Mouse (Mus musculus) lung, embryonic 14.5 days (tissue): Measurements from ENCODE around the gene Pax6. TPM values are rescaled to one million over a fixed set of nuclear protein-coding genes. Genes with fewer than 3 reads are reported as not detected.
A peak's percentile ranks its signal among the peaks of the same experiment; 100 is the strongest.

Source experiments
- ATAC-seq: fragments of 200-750 bp; cut with Nextera tagmentation; 2 replicates; pipeline ENCODE4 v1.8.0; 2017; ENCODE audit warnings: mild to moderate bottlenecking, moderate TSS enrichment, moderate library complexity; ENCODE audit not compliant: insufficient read depth
- DNase-seq: peaks from one replicate; pipeline ENCODE4 v3.0.0-alpha.2; 2015
- H3K27ac ChIP-seq: fragments of 300-500 bp; sonication (generic); 2 replicates; pipeline ENCODE4 v1.5.1; 2014; ENCODE audit warnings: low read depth, mild to moderate bottlenecking, moderate library complexity
- H3K27me3 ChIP-seq: fragments of 300-500 bp; sonication (generic); 2 replicates; pipeline ENCODE4 v1.6.1; 2014; ENCODE audit warnings: low read length, control low read depth; ENCODE audit not compliant: insufficient read depth
- H3K36me3 ChIP-seq: fragments of 300-500 bp; sonication (generic); 2 replicates; pipeline ENCODE4 v1.6.1; 2014; ENCODE audit warnings: control low read depth; ENCODE audit not compliant: insufficient read depth
- H3K4me1 ChIP-seq: fragments of 300-500 bp; sonication (generic); 2 replicates; pipeline ENCODE4 v1.6.1; 2014; ENCODE audit warnings: antibody characterized with exemption, control low read depth; ENCODE audit not compliant: insufficient read depth
- H3K4me2 ChIP-seq: fragments of 300-500 bp; sonication (generic); 2 replicates; pipeline ENCODE4 v1.6.1; 2014; ENCODE audit warnings: mild to moderate bottlenecking
- H3K4me3 ChIP-seq: fragments of 300-500 bp; sonication (generic); 2 replicates; pipeline ENCODE4 v1.5.1; 2014; ENCODE audit warnings: low read depth, low read length
- H3K9ac ChIP-seq: fragments of 300-500 bp; sonication (generic); 2 replicates; pipeline ENCODE4 v1.6.1; 2014
- H3K9me3 ChIP-seq: fragments of 300-500 bp; sonication (generic); 2 replicates; pipeline ENCODE4 v1.6.1; 2016; ENCODE audit warnings: low read depth, low read length, control low read depth
- CTCF ChIP-seq: IDR thresholded peaks from 2 replicates; pipeline ENCODE4 v1.5.1; 2016; ENCODE audit warnings: antibody characterized with exemption, low read depth
- WGBS: fragments of 180-500 bp; shearing (Covaris S2); extraction: QIAGEN DNeasy Blood & Tissue Kit; methylation state at CpG from one replicate; pipeline ENCODE4 v1.1.7; 2014; 5-methylcytosine and 5-hydroxymethylcytosine counted together
- polyA plus RNA-seq: library from polyadenylated mRNA; unstranded; fragments of >200 nt; fragmentation: Nextera tagmentation; extraction: Ambion mirVana; gene quantifications from 2 replicates; pipeline ENCODE4 v1.2.1, GENCODE M21; 2014

Gene Pax6
- polyA plus RNA-seq, 1 experiment from 2014 or later: not detected

- H3K4me2 ChIP-seq: no peak overlapping the region
- peak; percentile 36 for DNase-seq
- H3K4me3 ChIP-seq: no peak overlapping the region
- ATAC-seq: no peak
- TF ChIP-seq CTCF: no peak
- no peak overlapping the region for H3K9ac ChIP-seq
- H3K27ac ChIP-seq: no peak overlapping the region
- H3K9me3 ChIP-seq: no peaks in the 10 kb centered on the region
- WGBS: 79% methylated on average over 3 of the region's 3 CpGs
- no peaks in the 10 kb centered on the region for H3K27me3 ChIP-seq
- no peaks in the 10 kb centered on the region for H3K36me3 ChIP-seq
- H3K4me1 ChIP-seq: no peaks in the 10 kb centered on the region
These were observed 40.4 kb downstream of the Pax6 start for GRCm38 (mm10) chr2:105709126-105709525.

DNA sequence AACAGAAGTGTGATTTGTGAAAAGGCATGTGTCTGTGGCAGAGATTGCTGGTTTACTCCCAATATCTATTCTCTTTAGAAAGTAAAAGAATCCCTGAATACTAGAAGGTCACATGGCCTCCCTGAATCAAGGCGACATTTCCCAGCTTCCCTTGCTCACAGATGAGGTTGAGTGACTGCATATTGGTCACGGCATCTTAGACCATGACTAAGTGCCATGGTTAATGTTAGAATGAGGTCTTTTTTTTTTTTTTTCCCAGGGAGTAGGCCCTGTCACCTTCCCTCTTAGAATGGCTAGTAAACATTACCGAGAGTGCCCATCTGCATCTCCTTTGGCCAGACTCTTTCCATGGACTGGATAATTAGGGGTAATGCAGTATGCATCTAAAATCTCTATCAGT is 41.8 kb downstream of the Pax6 start:
- Histone ChIP-seq H3K4me3 (no peak overlapping the region), H3K27ac (no peak overlapping the region), H3K4me2 (no peak overlapping the region), H3K27me3 (no peaks in the 10 kb centered on the region), H3K4me1 (no peaks in the 10 kb centered on the region), H3K9ac (no peak overlapping the region), H3K9me3 (no peaks in the 10 kb centered on the region), H3K36me3 (no peaks in the 10 kb centered on the region)
- DNase-seq (no peak), ATAC-seq (no peak)
- TF ChIP-seq CTCF: no peak
- WGBS: 88% methylated on average over 3 of the region's 3 CpGs

DNA sequence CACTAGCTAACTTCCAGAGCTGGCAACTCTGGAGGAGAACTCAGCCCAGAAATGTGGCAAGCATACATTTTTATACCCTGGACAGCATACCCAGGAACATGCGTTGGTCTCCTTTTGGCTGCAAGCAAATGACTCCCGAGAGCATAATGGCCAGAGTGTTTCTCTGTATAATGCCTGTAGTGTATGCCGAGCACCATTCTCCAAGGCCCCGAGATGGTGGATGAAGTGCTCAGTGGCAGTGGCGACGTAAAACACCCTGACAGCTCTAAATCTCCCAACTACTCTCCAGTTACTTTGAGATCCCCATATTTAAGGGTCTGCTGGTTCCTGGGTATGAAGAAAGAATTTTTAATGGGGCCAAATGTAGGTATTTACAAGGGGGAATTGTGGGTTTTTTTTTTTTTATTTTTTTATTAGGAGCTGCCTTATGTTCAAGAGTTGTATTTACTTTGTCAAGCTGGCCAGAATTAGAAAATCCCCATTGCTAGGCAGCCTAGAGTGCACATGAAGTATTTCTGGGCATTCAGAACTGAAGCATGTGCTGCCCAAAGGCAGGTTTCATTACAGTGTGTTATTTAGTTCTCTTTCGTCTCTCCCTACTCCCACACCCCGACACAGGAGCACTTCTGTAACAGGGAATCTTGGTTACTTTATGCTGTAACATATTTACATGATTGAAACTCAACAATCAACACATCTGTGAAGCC is 46.9 kb downstream of the Pax6 start:
- 81% methylated on average over 8 of the region's 8 CpGs for WGBS
- TF ChIP-seq CTCF: no peak
- H3K9me3 ChIP-seq: no peaks in the 10 kb centered on the region
- H3K27ac ChIP-seq: no peak overlapping the region
- no peaks in the 10 kb centered on the region for H3K27me3 ChIP-seq
- no peak overlapping the region for H3K9ac ChIP-seq
- DNase-seq (no peak), ATAC-seq (no peak)
- H3K36me3 ChIP-seq: no peaks in the 10 kb centered on the region
- H3K4me3 ChIP-seq: no peak overlapping the region
- H3K4me2 ChIP-seq: no peak overlapping the region
- no peaks in the 10 kb centered on the region for H3K4me1 ChIP-seq

DNA sequence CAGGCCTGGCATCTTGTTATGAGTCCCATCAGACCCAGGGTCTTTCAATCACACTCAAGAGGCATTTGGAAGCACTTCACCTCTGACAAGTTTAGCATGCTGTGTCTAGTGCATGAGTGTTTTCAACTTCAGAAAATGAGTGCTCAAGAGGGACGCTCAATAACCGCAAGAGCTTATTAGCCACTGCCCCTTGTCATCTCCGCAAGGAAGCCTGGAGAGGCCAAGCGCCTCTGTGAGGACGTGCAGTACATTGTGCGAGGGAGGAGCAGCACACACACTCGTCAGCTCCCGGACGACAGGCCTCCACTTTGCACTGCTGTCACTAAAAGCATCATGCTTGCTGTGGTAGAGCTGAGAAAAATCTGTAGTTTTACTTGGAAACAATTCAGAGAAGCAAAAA is 58.0 kb downstream of the Pax6 start:
- Histone ChIP-seq H3K36me3 (no peaks in the 10 kb centered on the region), H3K27me3 (no peaks in the 10 kb centered on the region)

GRCm38 (mm10) chr2:105730704-105731103 is 62.0 kb downstream of the Pax6 start:
- H3K4me3 ChIP-seq: no peak overlapping the region
- H3K9me3 ChIP-seq: no peaks in the 10 kb centered on the region
- ATAC-seq: no peak
- no peak overlapping the region for H3K27ac ChIP-seq
- TF ChIP-seq CTCF: no peak
- H3K36me3 ChIP-seq: no peaks in the 10 kb centered on the region
- no peak for DNase-seq
- no peak overlapping the region for H3K4me2 ChIP-seq
- no peak overlapping the region for H3K9ac ChIP-seq
- H3K27me3 ChIP-seq: no peaks in the 10 kb centered on the region
- WGBS: 87% methylated on average over 3 of the region's 3 CpGs
- H3K4me1 ChIP-seq: no peaks in the 10 kb centered on the region

More for the DNA sequence above, 58.0 kb downstream of the Pax6 start:
- ATAC-seq (no peak), DNase-seq (no peak)
- H3K4me1 ChIP-seq: no peaks in the 10 kb centered on the region
- no peak for TF ChIP-seq CTCF
- H3K27ac ChIP-seq: no peak overlapping the region
- 54% methylated on average over 9 of the region's 9 CpGs for WGBS
- H3K4me3 ChIP-seq: no peak overlapping the region
- H3K9ac ChIP-seq: no peak overlapping the region
- no peaks in the 10 kb centered on the region for H3K9me3 ChIP-seq
- no peak overlapping the region for H3K4me2 ChIP-seq

GRCm38 (mm10) chr2:105736166-105736565 is 67.5 kb downstream of the Pax6 start:
- no peak overlapping the region for H3K9ac ChIP-seq

GRCm38 (mm10) chr2:105746896-105747295 is 78.2 kb downstream of the Pax6 start:
- no peak overlapping the region for H3K4me2 ChIP-seq
- H3K4me3 ChIP-seq: no peak overlapping the region
- H3K9ac ChIP-seq: no peak overlapping the region
- H3K27me3 ChIP-seq: no peaks in the 10 kb centered on the region
- WGBS: 65% methylated on average over 7 of the region's 7 CpGs
- TF ChIP-seq CTCF: no peak
- no peaks in the 10 kb centered on the region for H3K36me3 ChIP-seq
- DNase-seq (no peak), ATAC-seq (no peak)
- no peaks in the 10 kb centered on the region for H3K9me3 ChIP-seq
- H3K27ac ChIP-seq: no peak overlapping the region
- H3K4me1 ChIP-seq: no peaks in the 10 kb centered on the region

More at GRCm38 (mm10) chr2:105736166-105736565, 67.5 kb downstream of the Pax6 start:
- no peaks in the 10 kb centered on the region for H3K9me3 ChIP-seq
- ATAC-seq (no peak), DNase-seq (no peak)
- H3K4me3 ChIP-seq: no peak overlapping the region
- no peaks in the 10 kb centered on the region for H3K27me3 ChIP-seq
- no peaks in the 10 kb centered on the region for H3K36me3 ChIP-seq
- no peak for TF ChIP-seq CTCF
- H3K4me2 ChIP-seq: no peak overlapping the region
- no peak overlapping the region for H3K27ac ChIP-seq
- H3K4me1 ChIP-seq: no peaks in the 10 kb centered on the region

Other genes starting within 250 kb of the Pax6 start
- gene Elp4, start 235.7 kb downstream of the Pax6 start, polyA plus RNA-seq: 39.1 and 40.0 TPM in 2 replicates
- gene Immp1l, start 235.7 kb downstream of the Pax6 start, polyA plus RNA-seq: 119 and 127 TPM in 2 replicates